ENCODE assay signal across 9 mouse cellular contexts in the genomic region with DNA sequence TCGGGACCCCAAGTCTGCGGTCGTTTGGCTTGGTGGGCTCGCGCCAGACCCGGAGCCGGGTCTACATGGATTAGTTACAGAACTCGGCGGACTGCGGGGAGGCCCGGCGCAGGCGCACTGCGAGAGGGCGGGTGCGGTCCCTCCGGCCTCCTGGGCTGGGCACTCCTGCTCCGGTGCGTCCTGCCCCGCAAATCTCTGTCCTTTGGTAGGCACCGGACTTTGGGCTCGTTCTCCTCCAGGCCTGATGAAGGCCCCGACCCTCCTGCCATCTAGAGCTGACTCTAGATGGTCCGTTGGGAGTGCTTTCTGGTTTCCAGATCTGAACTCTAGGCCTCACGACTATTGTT. TPM values are rescaled to one million over a fixed set of nuclear protein-coding genes. Genes with fewer than 3 reads are reported as not detected.
A peak's percentile ranks its signal among the peaks of the same experiment; 100 is the strongest.
DNase-seq lines count a peak whose midpoint lies in the region; ATAC-seq and TF ChIP-seq lines count a peak whose summit lies in the region.
"Had no signal": no experiment of that assay in that cellular context is flagged by ENCODE, and none has a peak within 500 bp of the region (broad histone marks: within the 10 kb centered on the region; RNA-seq: fewer than 3 reads in every experiment).

No protein-coding gene starts in this region.

- H3K4me2 ChIP-seq in embryonic facial prominence, embryonic 12.5 days (replicated peaks) = peak overlapping the region; percentile 77
- peak overlapping the region; percentile 70 for H3K4me2 ChIP-seq in intestine, postnatal 0 days (replicated peaks; ENCODE audit: low read depth)
- peak overlapping the region; percentile 69 for H3K4me2 ChIP-seq in neural tube, embryonic 13.5 days

- TF ChIP-seq CTCF in layer of hippocampus, adult 2 months (conservative IDR thresholded peaks at IDR 0.05) = no peak
- no peak for TF ChIP-seq CTCF in intestine, postnatal 0 days (IDR thresholded peaks at IDR 0.05; ENCODE audit: low read depth)

- WGBS in embryonic facial prominence, embryonic 12.5 days = under 1% methylated on average over 25 of the region's 25 CpGs
- 0% methylated on average over 25 of the region's 25 CpGs for WGBS in intestine, postnatal 0 days
- WGBS in neural tube, embryonic 13.5 days = 2% methylated on average over 25 of the region's 25 CpGs

- H3K27ac ChIP-seq in layer of hippocampus, adult 2 months = peak overlapping the region; percentile 91
- H3K27ac ChIP-seq in embryonic facial prominence, embryonic 12.5 days = peak overlapping the region; percentile 69
- peak overlapping the region; percentile 77 for H3K27ac ChIP-seq in intestine, postnatal 0 days (ENCODE audit: low read depth, low read length)
- peak overlapping the region; percentile 78 for H3K27ac ChIP-seq in neural tube, embryonic 13.5 days (replicated peaks)

- H3K27me3 ChIP-seq in embryonic facial prominence, embryonic 12.5 days = no peaks in the 10 kb centered on the region
- H3K27me3 ChIP-seq in intestine, postnatal 0 days (replicated peaks; ENCODE audit: control insufficient read depth, insufficient read depth, low read length) = no peaks in the 10 kb centered on the region
- no peaks in the 10 kb centered on the region for H3K27me3 ChIP-seq in neural tube, embryonic 13.5 days

- peak overlapping the region; percentile 97 for H3K4me3 ChIP-seq in layer of hippocampus, adult 2 months
- H3K4me3 ChIP-seq in embryonic facial prominence, embryonic 12.5 days = peak overlapping the region; percentile 76
- H3K4me3 ChIP-seq in intestine, postnatal 0 days (ENCODE audit: low read depth, low read length) = peak overlapping the region; percentile 76
- peak overlapping the region; percentile 73 for H3K4me3 ChIP-seq in neural tube, embryonic 13.5 days

- H3K36me3 ChIP-seq in embryonic facial prominence, embryonic 12.5 days = peaks cover 17% of the 10 kb centered on the region
- H3K36me3 ChIP-seq in intestine, postnatal 0 days (ENCODE audit: control insufficient read depth, insufficient read depth) = peaks cover 14% of the 10 kb centered on the region; the same call in 1 of the 2 replicates
- H3K36me3 ChIP-seq in neural tube, embryonic 13.5 days = peaks cover 19% of the 10 kb centered on the region

- no peaks in the 10 kb centered on the region for H3K9me3 ChIP-seq in embryonic facial prominence, embryonic 12.5 days
- H3K9me3 ChIP-seq in intestine, postnatal 0 days (ENCODE audit: control insufficient read depth) = no peaks in the 10 kb centered on the region
- no peaks in the 10 kb centered on the region for H3K9me3 ChIP-seq in neural tube, embryonic 13.5 days

- no peak for DNase-seq in layer of hippocampus, adult 2 months (ENCODE audit: low spot score in 2 of 2)
- no peak for DNase-seq in layer of hippocampus, postnatal 14 days (ENCODE audit: low spot score in 2 of 2)
- no peak for DNase-seq in urinary bladder, postnatal 36 days (ENCODE audit: low spot score in 2 of 2)
- DNase-seq in frontal cortex, adult 2 months (ENCODE audit: extremely low spot score in 1 of 2, low spot score in 1 of 2) = no peak
- DNase-seq in adrenal gland, postnatal 14 days = no peak

- ATAC-seq in embryonic facial prominence, embryonic 12.5 days (ENCODE audit: insufficient number of reproducible peaks, insufficient read depth, low FRiP score, low TSS enrichment) = peak; percentile 85; the same call in 1 of the 2 replicates
- peak; percentile 91 for ATAC-seq in intestine, postnatal 0 days
- peak; percentile 87 for ATAC-seq in neural tube, embryonic 13.5 days (ENCODE audit: low read depth)

- peak overlapping the region; percentile 67 for H3K9ac ChIP-seq in embryonic facial prominence, embryonic 12.5 days
- H3K9ac ChIP-seq in intestine, postnatal 0 days (ENCODE audit: low read depth, low read length) = peak overlapping the region; percentile 75
- H3K9ac ChIP-seq in neural tube, embryonic 13.5 days = peak overlapping the region; percentile 92

- peaks cover 9% of the 10 kb centered on the region for H3K4me1 ChIP-seq in embryonic facial prominence, embryonic 12.5 days
- peaks cover 10% of the 10 kb centered on the region; the same call in 1 of the 2 replicates for H3K4me1 ChIP-seq in intestine, postnatal 0 days (replicated peaks; ENCODE audit: control insufficient read depth, insufficient read depth, low read length)
- H3K4me1 ChIP-seq in neural tube, embryonic 13.5 days (replicated peaks) = peaks cover 31% of the 10 kb centered on the region

RNA-seq across cellular contexts. Expression of gene Pdcl3, which starts 2.4 kb away (rescaled TPM):
- total RNA-seq in layer of hippocampus, adult 2 months (2021) = 10 to 100 TPM; 36.3 TPM
- total RNA-seq in layer of hippocampus, postnatal 14 days (2021) = 10 to 100 TPM; 36.4 to 41.6 TPM
- 151 and 165 TPM in 2 replicates for polyA plus RNA-seq in embryonic facial prominence, embryonic 12.5 days (2016; fragmentation: Nextera tagmentation; extraction: Ambion mirVana)
- polyA plus RNA-seq in intestine, postnatal 0 days (2015; fragmentation: Nextera tagmentation; extraction: Ambion mirVana) = 125 and 126 TPM in 2 replicates
- 181 and 190 TPM in 2 replicates for polyA plus RNA-seq in neural tube, embryonic 13.5 days (2015; fragmentation: Nextera tagmentation; extraction: Ambion mirVana)
- polyA plus RNA-seq in frontal cortex, adult 2 months (2012; rRNA removed) = 44.7 and 53.8 TPM in 2 replicates
- total RNA-seq in adrenal gland, postnatal 14 days (2021) = 93.9 and 99.6 TPM in 2 replicates

RNA-seq across cellular contexts. Expression of gene Nms, which starts 48.9 kb away (rescaled TPM):
- total RNA-seq in layer of hippocampus, adult 2 months (2021) = not detected
- not detected for total RNA-seq in layer of hippocampus, postnatal 14 days (2021)
- not detected in 2 replicates for polyA plus RNA-seq in embryonic facial prominence, embryonic 12.5 days (2016; fragmentation: Nextera tagmentation; extraction: Ambion mirVana)
- polyA plus RNA-seq in intestine, postnatal 0 days (2015; fragmentation: Nextera tagmentation; extraction: Ambion mirVana) = not detected in 2 replicates
- polyA plus RNA-seq in neural tube, embryonic 13.5 days (2015; fragmentation: Nextera tagmentation; extraction: Ambion mirVana) = 5.9 and 8.1 TPM in 2 replicates
- not detected in 2 replicates for polyA plus RNA-seq in frontal cortex, adult 2 months (2012; rRNA removed)
- total RNA-seq in adrenal gland, postnatal 14 days (2021) = not detected in 2 replicates
- total RNA-seq: adrenal gland, adult 8-10 months had no signal
